Mouse (Mus musculus) heart, embryonic 14.5 days (tissue): ENCODE data around the gene Ctdsp2. TPM values are rescaled to one million over a fixed set of nuclear protein-coding genes. Genes with fewer than 3 reads are reported as not detected.

ENCODE experiments used
- ATAC-seq: fragments of 200-750 bp; cut with Nextera tagmentation; 2 replicates; pipeline ENCODE4 v1.8.0; 2017; ENCODE audit warnings: low read depth, moderate TSS enrichment; ENCODE audit not compliant: insufficient number of reproducible peaks, insufficient read depth, low FRiP score
- H3K27ac ChIP-seq, 2 experiments: fragments of 200-500 bp in 1 of 2; fragments of 300-500 bp in 1 of 2; sonication (generic) in 1 of 2; replicated peaks in 1 of 2; 2 replicates each; pipeline ENCODE4 v1.5.1; 2012 to 2014; ENCODE audit warnings: low read depth in 2 of 2, low read length in 2 of 2, control low read depth in 1 of 2, mild to moderate bottlenecking in 1 of 2, mixed read lengths in 1 of 2; ENCODE audit not compliant: control insufficient read depth in 1 of 2, insufficient read depth in 1 of 2
- H3K27me3 ChIP-seq: fragments of 300-500 bp; sonication (generic); 2 replicates; pipeline ENCODE4 v1.6.1; 2014; ENCODE audit warnings: mild to moderate bottlenecking, low read length, control low read depth; ENCODE audit not compliant: control insufficient read depth, insufficient read depth
- H3K36me3 ChIP-seq: fragments of 300-500 bp; sonication (generic); 2 replicates; pipeline ENCODE4 v1.6.1; 2014; ENCODE audit warnings: mild to moderate bottlenecking, control low read depth, low read length, mixed read lengths; ENCODE audit not compliant: control insufficient read depth, insufficient read depth
- H3K4me1 ChIP-seq, 2 experiments: fragments of 200-500 bp in 1 of 2; fragments of 300-500 bp in 1 of 2; sonication (generic) in 1 of 2; 2 replicates each; pipeline ENCODE4 v1.6.1; 2012 to 2014; ENCODE audit warnings: low read length in 2 of 2, control low read depth in 1 of 2, mixed read lengths in 1 of 2; ENCODE audit not compliant: control insufficient read depth in 2 of 2, insufficient read depth in 2 of 2
- H3K4me2 ChIP-seq: fragments of 300-500 bp; sonication (generic); 2 replicates; pipeline ENCODE4 v1.6.1; 2014; ENCODE audit warnings: mild to moderate bottlenecking, low read length
- H3K4me3 ChIP-seq, 2 experiments: fragments of 200-500 bp in 1 of 2; fragments of 300-500 bp in 1 of 2; sonication (generic) in 1 of 2; 2 replicates each; pipeline ENCODE4 v1.5.1; 2012 to 2014; ENCODE audit warnings: low read length in 2 of 2, mild to moderate bottlenecking in 2 of 2, control low read depth in 1 of 2, low read depth in 1 of 2, moderate library complexity in 1 of 2; ENCODE audit not compliant: control insufficient read depth in 1 of 2, insufficient read depth in 1 of 2
- H3K9ac ChIP-seq: fragments of 300-500 bp; sonication (generic); 2 replicates; pipeline ENCODE4 v1.6.1; 2014; ENCODE audit warnings: mild to moderate bottlenecking, low read length
- H3K9me3 ChIP-seq: fragments of 300-500 bp; sonication (generic); 2 replicates; pipeline ENCODE4 v1.6.1; 2016; ENCODE audit warnings: low read length, control low read depth; ENCODE audit not compliant: control insufficient read depth
- WGBS: fragments of 180-500 bp; shearing (Covaris S2); extraction: QIAGEN DNeasy Blood & Tissue Kit; methylation state at CpG from one replicate; pipeline ENCODE4 v1.1.7; 2014; 5-methylcytosine and 5-hydroxymethylcytosine counted together
- polyA plus RNA-seq: library from polyadenylated mRNA; unstranded; fragments of >200 nt; fragmentation: Nextera tagmentation; extraction: Ambion mirVana; gene quantifications from 2 replicates; pipeline ENCODE4 v1.2.1, GENCODE M21; 2014

Ctdsp2 gene
- polyA plus RNA-seq, 1 experiment from 2014 or later = 64.4 TPM

DNA sequence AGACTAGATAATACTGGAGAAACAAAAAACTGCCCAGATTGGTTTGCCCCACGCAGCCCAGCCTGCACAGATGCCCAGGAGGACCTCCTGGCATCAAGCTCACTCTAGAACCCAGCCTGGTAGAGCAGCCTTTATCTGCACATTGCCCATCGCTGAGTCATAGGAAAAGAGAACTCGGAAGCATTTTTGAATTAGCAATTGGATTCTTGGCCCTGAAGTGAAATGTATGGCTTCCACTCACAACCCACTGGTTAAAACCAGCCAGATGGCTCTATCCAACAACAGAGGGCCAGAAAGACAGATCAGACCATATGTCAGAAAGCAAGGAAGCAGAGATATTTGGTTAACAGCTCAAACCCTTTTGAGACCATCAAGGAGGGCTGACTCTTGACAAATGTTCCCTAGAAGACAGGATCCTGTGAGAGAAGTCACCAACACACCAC is 25.5 kb upstream of the Ctdsp2 start:
- no peak for ATAC-seq
- Histone ChIP-seq H3K4me1 (peaks cover 37 to 56% of the 10 kb centered on the region in 2 experiments), H3K4me2 (no peak overlapping the region), H3K36me3 (no peaks in the 10 kb centered on the region), H3K27ac (no peak overlapping the region), H3K9ac (no peak overlapping the region), H3K9me3 (no peaks in the 10 kb centered on the region), H3K4me3 (no peak overlapping the region), H3K27me3 (no peaks in the 10 kb centered on the region)
- 68% methylated on average over 3 of the region's 3 CpGs for WGBS

DNA sequence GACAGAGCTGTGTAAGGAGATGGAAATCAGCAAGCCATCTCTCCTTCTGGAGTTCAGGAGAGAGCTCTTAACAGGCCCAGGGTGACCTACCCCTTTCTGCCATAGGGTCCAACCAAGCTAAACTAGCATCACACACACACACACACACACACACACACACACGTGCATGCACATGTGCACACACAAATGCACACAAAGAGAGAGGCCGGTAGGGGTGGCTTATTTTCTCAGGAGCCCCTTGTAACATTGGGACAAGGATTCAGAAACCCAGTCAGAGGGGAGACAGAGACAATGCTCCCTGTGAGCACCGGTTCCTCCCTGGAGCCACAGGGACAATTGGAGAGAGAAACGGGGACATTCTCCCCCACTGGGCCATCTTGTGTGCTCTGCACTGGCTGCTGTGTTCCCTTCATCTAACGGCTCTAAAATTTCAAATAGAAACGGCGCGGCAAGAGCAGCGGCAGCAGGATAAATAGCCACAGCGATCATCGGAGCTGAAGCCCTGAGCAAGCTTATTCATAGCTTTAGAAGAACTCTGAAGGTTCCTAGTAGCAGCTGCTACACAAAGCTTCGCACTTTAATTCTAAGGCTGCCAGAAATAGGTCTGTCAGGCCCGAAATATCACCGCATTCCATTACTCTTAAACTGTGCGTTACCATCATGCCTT is 21.7 kb upstream of the Ctdsp2 start:
- peak overlapping the region; percentile 56 for H3K4me2 ChIP-seq
- 17% methylated on average over 15 of the region's 15 CpGs for WGBS
- peak overlapping the region; percentile 65 for H3K9ac ChIP-seq
- no peak overlapping the region for H3K4me3 ChIP-seq
- no peak for ATAC-seq
- peak overlapping the region; percentile 72 to 82 for H3K27ac ChIP-seq
- H3K27me3 ChIP-seq = no peaks in the 10 kb centered on the region
- no peaks in the 10 kb centered on the region for H3K36me3 ChIP-seq
- peaks cover 23 to 33% of the 10 kb centered on the region in 2 experiments for H3K4me1 ChIP-seq
- no peaks in the 10 kb centered on the region for H3K9me3 ChIP-seq

- WGBS = 4% methylated on average over 25 of the region's 25 CpGs
- H3K36me3 ChIP-seq = no peaks in the 10 kb centered on the region
- 0 out of 4 replicates have a peak overlapping the region, but pooled peaks of 1 of the 2 experiments have one; percentile 12 for H3K4me3 ChIP-seq
- H3K9ac ChIP-seq = peak overlapping the region; percentile 65
- ATAC-seq = 0 out of 2 replicates have a peak, but pooled peaks have one; percentile 20
- peaks cover 30 to 40% of the 10 kb centered on the region in 2 experiments for H3K4me1 ChIP-seq
- H3K9me3 ChIP-seq = no peaks in the 10 kb centered on the region
- H3K4me2 ChIP-seq = peak overlapping the region; percentile 56
- no peaks in the 10 kb centered on the region for H3K27me3 ChIP-seq
- peak overlapping the region; percentile 72 to 82 for H3K27ac ChIP-seq
Observed at GRCm38 (mm10) chr10:126957359-126958107, 21.0 kb upstream of the Ctdsp2 start.

GRCm38 (mm10) chr10:126960496-126960895 is 18.0 kb upstream of the Ctdsp2 start:
- H3K36me3 ChIP-seq = no peaks in the 10 kb centered on the region
- no peak overlapping the region for H3K4me2 ChIP-seq
- H3K4me3 ChIP-seq = no peak overlapping the region
- H3K9me3 ChIP-seq = no peaks in the 10 kb centered on the region
- 80% methylated on average over 8 of the region's 8 CpGs for WGBS
- ATAC-seq = no peak
- no peaks in the 10 kb centered on the region for H3K27me3 ChIP-seq
- H3K9ac ChIP-seq = no peak overlapping the region
- H3K4me1 ChIP-seq = peaks cover 35 to 41% of the 10 kb centered on the region in 2 experiments
- no peak overlapping the region for H3K27ac ChIP-seq

GRCm38 (mm10) chr10:126961757-126962156 is 16.8 kb upstream of the Ctdsp2 start:
- peak overlapping the region; percentile 43; the same call in 1 of the 2 replicates for H3K4me2 ChIP-seq
- H3K27me3 ChIP-seq = no peaks in the 10 kb centered on the region
- H3K36me3 ChIP-seq = no peaks in the 10 kb centered on the region
- 76% methylated on average over 10 of the region's 10 CpGs for WGBS
- H3K4me3 ChIP-seq = no peak overlapping the region
- peaks cover 29 to 31% of the 10 kb centered on the region in 2 experiments for H3K4me1 ChIP-seq
- H3K27ac ChIP-seq = peak overlapping the region; percentile 31 to 78; a peak in 3 of 4 replicates
- no peaks in the 10 kb centered on the region for H3K9me3 ChIP-seq
- ATAC-seq = no peak
- H3K9ac ChIP-seq = peak overlapping the region; percentile 22

- ATAC-seq = peak; percentile 37; the same call in 1 of the 2 replicates
- H3K27ac ChIP-seq = peak overlapping the region; percentile 78 to 84
- H3K36me3 ChIP-seq = no peaks in the 10 kb centered on the region
- H3K27me3 ChIP-seq = no peaks in the 10 kb centered on the region
- no peaks in the 10 kb centered on the region for H3K9me3 ChIP-seq
- peaks cover 23 to 24% of the 10 kb centered on the region in 2 experiments for H3K4me1 ChIP-seq
- H3K4me3 ChIP-seq = no peak overlapping the region
- H3K9ac ChIP-seq = peak overlapping the region; percentile 22
- WGBS = 29% methylated on average over 15 of the region's 15 CpGs
- H3K4me2 ChIP-seq = peak overlapping the region; percentile 43; the same call in 1 of the 2 replicates
Observed at GRCm38 (mm10) chr10:126962271-126962965, 16.1 kb upstream of the Ctdsp2 start.

- H3K9me3 ChIP-seq = no peaks in the 10 kb centered on the region
- no peak overlapping the region for H3K9ac ChIP-seq
- peak overlapping the region; percentile 70 to 78; a peak in 3 of 4 replicates for H3K27ac ChIP-seq
- H3K36me3 ChIP-seq = no peaks in the 10 kb centered on the region
- H3K4me3 ChIP-seq = no peak overlapping the region
- H3K4me2 ChIP-seq = no peak overlapping the region
- H3K27me3 ChIP-seq = no peaks in the 10 kb centered on the region
- 44% methylated on average over 6 of the region's 6 CpGs for WGBS
- no peak for ATAC-seq
- peaks cover 18 to 19% of the 10 kb centered on the region in 2 experiments for H3K4me1 ChIP-seq
Observed at GRCm38 (mm10) chr10:126962966-126963330, 15.6 kb upstream of the Ctdsp2 start.
